Mouse (Mus musculus) MEL (cell line): Measurements from ENCODE around the gene Olfr1389.
"Not testable (repeated sequence)": the region's sequence is repeated elsewhere in the genome, so short reads cannot be mapped to it uniquely, and the experiment has no call there.

Experiments
- CTCF ChIP-seq, 3 experiments: IDR thresholded peaks in 2 of 3; conservative IDR thresholded peaks in 1 of 3; 2 replicates each; pipeline ENCODE4 v1.5.1; 2011 to 2012; ENCODE audit warnings: low read length in 3 of 3, low read depth in 2 of 3, mild to moderate bottlenecking in 2 of 3, improper control_type of control experiment in 1 of 3, inconsistent platforms in 1 of 3, mixed read lengths in 1 of 3, moderate library complexity in 1 of 3; ENCODE audit not compliant: control insufficient read depth in 1 of 3, insufficient read depth in 1 of 3, poor library complexity in 1 of 3, severe bottlenecking in 1 of 3
- ZC3H11A ChIP-seq: IDR thresholded peaks from 2 replicates; pipeline ENCODE4 v1.6.1; 2012; ENCODE audit warnings: low read depth, mild to moderate bottlenecking, inconsistent platforms, low read length, improper control_type of control experiment

GRCm38 (mm10) chr11:49464746-49465145, 41.9 kb downstream of the Olfr1389 start, which contains the start of gene Olfr1386:
- not testable (repeated sequence) for TF ChIP-seq CTCF (IDR thresholded peaks at IDR 0.05 in 2 of 3, conservative IDR thresholded peaks at IDR 0.05 in 1 of 3; ENCODE audit: control insufficient read depth in 1 of 3, insufficient read depth in 1 of 3, low read depth in 2 of 3, low read length in 3 of 3, poor library complexity in 1 of 3, severe bottlenecking in 1 of 3); ZC3H11A
